Mouse (Mus musculus): ENCODE results near the gene Hoxb4. TPM values are rescaled to one million over a fixed set of nuclear protein-coding genes. Genes with fewer than 3 reads are reported as not detected.

Gene Hoxb4
- polyA plus RNA-seq (2014; fragmentation: Nextera tagmentation; extraction: Ambion mirVana) = 3.8 and 3.9 TPM in 2 replicates

DNA sequence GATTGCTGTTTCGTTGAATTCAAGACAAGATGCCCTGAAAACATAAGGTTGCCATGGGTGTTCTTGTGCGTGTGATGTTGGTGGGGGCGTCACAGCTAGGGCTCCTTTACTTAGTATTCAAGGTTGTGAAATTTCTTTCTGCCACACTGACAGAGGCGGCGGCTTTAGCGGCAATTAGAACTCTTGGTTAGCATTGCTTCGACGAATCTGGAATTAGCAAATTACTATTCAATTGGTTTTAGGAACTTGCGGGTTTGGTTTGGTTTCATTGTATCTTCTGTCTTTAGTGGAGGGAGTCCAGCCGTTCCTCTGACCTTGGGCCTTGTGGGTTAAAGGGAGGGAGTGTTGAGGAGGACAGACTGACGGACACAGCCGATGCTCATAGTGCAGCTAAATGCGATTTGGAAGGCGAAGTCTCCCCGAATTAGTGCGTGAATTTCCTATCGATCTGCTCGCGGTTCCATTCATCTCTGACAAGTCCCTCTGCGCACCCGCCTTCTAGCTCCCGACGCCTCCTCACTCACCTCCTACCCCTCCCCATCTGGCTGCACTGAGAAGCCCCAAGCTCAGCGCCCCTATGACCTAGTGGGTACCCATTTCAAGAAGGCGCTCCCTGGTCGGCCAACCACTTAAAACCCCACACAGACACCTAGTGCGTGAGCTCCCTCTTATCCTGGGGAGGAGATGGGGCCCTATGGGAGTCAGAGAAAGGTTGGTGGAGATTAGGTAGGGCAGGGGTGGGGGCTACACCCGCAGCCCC lies at the start of gene Hoxb4:
Hoxb4 (plus strand) TSS at position 660 of the 760 bp plus-strand sequence.
- H3K4me3 ChIP-seq (ENCODE audit: low read depth, low read length) = peak within 1 kb of the TSS; percentile 72
- H3K27me3 ChIP-seq (ENCODE audit: insufficient read depth, low read length) = peaks cover 20% of the 10 kb centered on the region
- peak; percentile 29 for ATAC-seq (ENCODE audit: insufficient read depth)
- no peak for DNase-seq
- H3K27ac ChIP-seq (ENCODE audit: low read depth) = peak within 1 kb of the TSS; percentile 100
- peak within 1 kb of the TSS; percentile 99 for H3K9ac ChIP-seq
- 3% methylated on average over 28 of the region's 28 CpGs for WGBS
- peaks cover 12% of the 10 kb centered on the region; the same call in 1 of the 2 replicates for H3K36me3 ChIP-seq (ENCODE audit: insufficient read depth)
- peak within 1 kb of the TSS; percentile 84 for H3K4me2 ChIP-seq
- 0 out of 2 replicates have a peak, but pooled peaks cover 2% of the 10 kb centered on the region for H3K4me1 ChIP-seq (ENCODE audit: insufficient read depth)
- no peaks in the 10 kb centered on the region for H3K9me3 ChIP-seq (ENCODE audit: low read depth, low read length)
- TF ChIP-seq CTCF (IDR thresholded peaks at IDR 0.05; ENCODE audit: low read depth) = no peak

DNA sequence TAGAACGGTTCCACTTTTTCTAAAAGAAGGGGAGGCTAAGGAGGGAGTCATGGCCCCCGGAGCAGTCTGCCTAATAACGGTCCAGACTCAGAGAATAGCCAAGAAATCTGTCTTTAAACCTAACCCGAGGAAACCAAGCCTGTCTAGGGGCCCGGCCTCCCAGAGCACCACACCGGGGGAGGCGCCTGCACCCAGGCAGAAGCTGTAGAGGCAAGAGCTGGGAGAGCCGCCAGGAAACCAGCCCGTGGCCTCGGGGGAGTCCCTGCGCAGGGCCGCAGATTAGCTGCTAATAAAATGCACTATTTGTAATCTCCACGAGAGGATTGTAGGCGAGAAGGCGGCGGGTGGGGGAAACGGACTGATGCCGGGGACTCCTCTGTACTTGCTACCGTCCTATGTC lies 48.2 kb upstream of the Hoxb4 start:
- Histone ChIP-seq H3K9ac (no peak overlapping the region), H3K9me3 (ENCODE audit: low read depth, low read length) (no peaks in the 10 kb centered on the region), H3K27ac (ENCODE audit: low read depth) (no peak overlapping the region), H3K4me3 (ENCODE audit: low read depth, low read length) (no peak overlapping the region), H3K36me3 (ENCODE audit: insufficient read depth) (no peaks in the 10 kb centered on the region), H3K27me3 (ENCODE audit: insufficient read depth, low read length) (peaks cover 99% of the 10 kb centered on the region), H3K4me1 (ENCODE audit: insufficient read depth) (no peaks in the 10 kb centered on the region), H3K4me2 (no peak overlapping the region)
- DNase-seq (peak; percentile 63), ATAC-seq (ENCODE audit: insufficient read depth) (no peak)
- under 1% methylated on average over 19 of the region's 19 CpGs for WGBS
- TF ChIP-seq CTCF (IDR thresholded peaks at IDR 0.05; ENCODE audit: low read depth) = no peak

DNA sequence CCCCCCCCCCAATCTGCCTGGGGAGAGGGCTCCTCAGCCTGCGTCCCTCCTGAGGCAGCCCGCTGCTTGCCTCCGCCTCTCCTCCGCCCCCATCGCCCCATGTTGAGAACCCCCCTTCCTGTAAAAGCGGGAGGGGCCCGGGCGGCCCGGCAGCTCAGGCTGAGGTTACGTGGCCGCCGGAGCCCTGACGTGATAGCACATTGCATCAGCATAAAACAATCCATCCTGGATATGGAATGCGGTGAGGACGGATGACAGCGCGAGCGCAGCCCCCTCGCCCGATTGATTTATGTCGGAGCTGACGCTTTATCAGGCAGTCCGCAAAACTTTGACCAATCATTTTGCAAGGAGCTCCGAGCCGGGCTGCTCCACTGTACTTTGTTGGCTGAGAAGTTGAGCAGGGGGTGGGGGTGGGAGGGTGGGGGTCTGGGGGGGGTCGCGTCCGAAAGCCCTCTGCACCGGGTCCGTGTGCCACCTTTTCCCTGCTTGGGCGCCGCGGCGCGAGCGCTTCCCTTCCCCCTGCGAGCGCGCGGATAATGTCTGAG lies 47.0 kb upstream of the Hoxb4 start, which contains the start of gene Hoxb9:
Hoxb9 (plus strand) TSS at position 462 of the 545 bp plus-strand sequence.
- under 1% methylated on average over 40 of the region's 40 CpGs for WGBS
- Histone ChIP-seq H3K4me1 (ENCODE audit: insufficient read depth) (no peaks in the 10 kb centered on the region), H3K4me2 (peak within 1 kb of the TSS; percentile 57), H3K9ac (peak within 1 kb of the TSS; percentile 20; the same call in 1 of the 2 replicates), H3K36me3 (ENCODE audit: insufficient read depth) (no peaks in the 10 kb centered on the region), H3K27me3 (ENCODE audit: insufficient read depth, low read length) (peaks cover 99% of the 10 kb centered on the region), H3K9me3 (ENCODE audit: low read depth, low read length) (no peaks in the 10 kb centered on the region), H3K27ac (ENCODE audit: low read depth) (no peak within 1 kb of the TSS), H3K4me3 (ENCODE audit: low read depth, low read length) (peak within 1 kb of the TSS; percentile 35)
- no peak for DNase-seq
- no peak for TF ChIP-seq CTCF (IDR thresholded peaks at IDR 0.05; ENCODE audit: low read depth)
- peak; percentile 22; the same call in 1 of the 2 replicates for ATAC-seq (ENCODE audit: insufficient read depth)

DNA sequence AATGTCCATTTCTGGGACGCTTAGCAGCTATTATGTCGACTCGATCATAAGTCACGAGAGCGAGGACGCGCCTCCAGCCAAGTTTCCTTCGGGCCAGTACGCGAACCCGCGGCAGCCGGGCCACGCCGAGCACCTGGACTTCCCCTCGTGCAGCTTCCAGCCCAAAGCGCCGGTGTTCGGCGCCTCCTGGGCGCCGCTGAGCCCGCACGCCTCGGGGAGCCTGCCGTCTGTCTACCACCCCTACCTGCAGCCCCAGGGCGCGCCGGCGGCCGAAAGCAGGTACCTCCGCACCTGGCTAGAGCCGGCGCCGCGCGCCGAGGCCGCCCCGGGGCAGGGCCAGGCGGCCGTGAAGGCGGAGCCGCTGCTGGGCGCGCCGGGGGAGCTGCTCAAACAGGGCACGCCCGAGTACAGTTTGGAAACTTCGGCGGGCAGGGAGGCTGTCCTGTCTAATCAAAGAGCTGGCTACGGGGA lies 46.5 kb upstream of the Hoxb4 start:
- Histone ChIP-seq H3K9ac (no peak overlapping the region), H3K4me3 (ENCODE audit: low read depth, low read length) (peak overlapping the region; percentile 35), H3K27ac (ENCODE audit: low read depth) (no peak overlapping the region), H3K4me1 (ENCODE audit: insufficient read depth) (no peaks in the 10 kb centered on the region), H3K27me3 (ENCODE audit: insufficient read depth, low read length) (peaks cover 99% of the 10 kb centered on the region), H3K9me3 (ENCODE audit: low read depth, low read length) (no peaks in the 10 kb centered on the region), H3K4me2 (peak overlapping the region; percentile 57), H3K36me3 (ENCODE audit: insufficient read depth) (no peaks in the 10 kb centered on the region)
- peak; percentile 32; the same call in 1 of the 2 replicates for ATAC-seq (ENCODE audit: insufficient read depth)
- no peak for TF ChIP-seq CTCF (IDR thresholded peaks at IDR 0.05; ENCODE audit: low read depth)
- WGBS = under 1% methylated on average over 52 of the region's 52 CpGs
- no peak for DNase-seq

DNA sequence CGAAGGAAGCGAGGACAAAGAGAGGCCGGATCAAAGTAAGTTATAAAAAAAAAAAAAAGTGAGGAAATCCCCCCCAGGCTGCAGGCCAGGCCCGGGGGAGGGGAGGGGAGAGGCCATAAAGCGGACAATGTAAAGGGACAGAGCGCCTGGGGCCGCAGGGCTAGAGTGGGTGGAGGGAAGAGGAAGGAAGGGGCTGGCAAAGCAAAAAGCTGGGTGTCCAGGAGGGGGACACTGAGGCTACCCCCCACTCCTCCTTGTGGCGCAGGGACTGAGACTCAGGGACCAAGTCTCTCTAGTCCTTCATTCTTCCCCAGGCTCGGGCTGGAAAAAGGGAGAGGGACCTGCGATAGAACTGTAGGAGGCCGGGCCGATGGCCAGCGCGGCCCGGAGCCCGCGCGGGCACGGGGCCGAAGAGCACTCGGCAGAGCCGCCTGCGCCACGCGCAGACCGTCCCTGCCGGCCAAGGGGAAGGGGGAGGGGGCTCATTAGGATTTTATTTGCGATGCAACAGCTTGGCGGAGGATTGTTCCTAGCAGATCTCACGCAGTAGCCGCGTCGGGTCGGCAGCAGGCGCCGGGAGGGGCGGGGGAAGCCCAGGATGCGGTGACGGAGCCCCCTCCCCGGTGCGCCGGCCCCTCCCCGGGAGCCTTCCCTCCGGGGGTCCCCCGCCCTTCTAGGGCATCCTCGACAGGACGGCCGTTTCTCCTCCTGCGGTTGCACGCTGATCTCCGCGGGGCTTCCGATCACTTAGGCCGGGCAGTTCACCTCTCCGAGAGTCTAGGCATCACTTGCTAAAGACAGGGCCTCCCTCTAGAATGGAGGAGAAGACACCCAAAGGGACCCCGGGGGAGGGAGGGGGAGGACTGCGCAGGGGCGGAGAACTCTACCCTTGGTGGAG lies 45.8 kb upstream of the Hoxb4 start:
- H3K9ac ChIP-seq = peak overlapping the region; percentile 20; the same call in 1 of the 2 replicates
- H3K4me2 ChIP-seq = peak overlapping the region; percentile 57
- peak overlapping the region; percentile 35 for H3K4me3 ChIP-seq (ENCODE audit: low read depth, low read length)
- TF ChIP-seq CTCF (IDR thresholded peaks at IDR 0.05; ENCODE audit: low read depth) = no peak
- H3K27me3 ChIP-seq (ENCODE audit: insufficient read depth, low read length) = peaks cover 99% of the 10 kb centered on the region
- no peaks in the 10 kb centered on the region for H3K4me1 ChIP-seq (ENCODE audit: insufficient read depth)
- no peak for DNase-seq
- H3K27ac ChIP-seq (ENCODE audit: low read depth) = no peak overlapping the region
- under 1% methylated on average over 57 of the region's 58 CpGs for WGBS
- no peaks in the 10 kb centered on the region for H3K36me3 ChIP-seq (ENCODE audit: insufficient read depth)
- peak; percentile 46; the same call in 1 of the 2 replicates for ATAC-seq (ENCODE audit: insufficient read depth)
- no peaks in the 10 kb centered on the region for H3K9me3 ChIP-seq (ENCODE audit: low read depth, low read length)

DNA sequence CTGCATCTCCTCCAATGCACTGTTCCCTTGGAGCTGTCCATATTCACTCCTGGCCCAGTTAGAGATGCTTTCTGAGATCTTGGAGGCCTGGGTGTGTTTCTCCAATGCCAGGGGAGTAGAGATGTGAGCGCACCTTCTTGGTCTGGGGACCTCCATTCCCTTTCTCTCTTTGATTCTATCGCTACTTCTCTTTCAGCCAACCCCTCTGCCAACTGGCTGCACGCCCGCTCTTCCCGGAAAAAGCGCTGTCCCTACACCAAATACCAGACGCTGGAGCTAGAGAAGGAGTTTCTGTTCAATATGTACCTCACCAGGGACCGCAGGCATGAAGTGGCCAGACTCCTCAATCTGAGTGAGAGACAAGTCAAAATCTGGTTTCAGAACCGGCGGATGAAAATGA lies 43.6 kb upstream of the Hoxb4 start:
- WGBS = 5% methylated on average over 10 of the region's 10 CpGs
- Histone ChIP-seq H3K4me1 (ENCODE audit: insufficient read depth) (no peaks in the 10 kb centered on the region), H3K9ac (no peak overlapping the region), H3K4me2 (no peak overlapping the region), H3K36me3 (ENCODE audit: insufficient read depth) (no peaks in the 10 kb centered on the region), H3K4me3 (ENCODE audit: low read depth, low read length) (no peak overlapping the region), H3K27me3 (ENCODE audit: insufficient read depth, low read length) (peaks cover 98% of the 10 kb centered on the region), H3K9me3 (ENCODE audit: low read depth, low read length) (no peaks in the 10 kb centered on the region), H3K27ac (ENCODE audit: low read depth) (no peak overlapping the region)
- no peak for ATAC-seq (ENCODE audit: insufficient read depth)
- no peak for DNase-seq
- TF ChIP-seq CTCF (IDR thresholded peaks at IDR 0.05; ENCODE audit: low read depth) = no peak
